Mouse (Mus musculus) monocyte, adult 59 days (primary cell): ENCODE data around the gene Ppp1r13b. TPM values are rescaled to one million over a fixed set of nuclear protein-coding genes. Genes with fewer than 3 reads are reported as not detected.

Source experiments
- total RNA-seq, 2 experiments: library from RNA; stranded (reverse); gene quantifications; one replicate each; pipeline ENCODE4 v1.2.4; 2023

Gene Ppp1r13b
- total RNA-seq = 10 to 100 TPM; 12.0 to 14.0 TPM

DNA sequence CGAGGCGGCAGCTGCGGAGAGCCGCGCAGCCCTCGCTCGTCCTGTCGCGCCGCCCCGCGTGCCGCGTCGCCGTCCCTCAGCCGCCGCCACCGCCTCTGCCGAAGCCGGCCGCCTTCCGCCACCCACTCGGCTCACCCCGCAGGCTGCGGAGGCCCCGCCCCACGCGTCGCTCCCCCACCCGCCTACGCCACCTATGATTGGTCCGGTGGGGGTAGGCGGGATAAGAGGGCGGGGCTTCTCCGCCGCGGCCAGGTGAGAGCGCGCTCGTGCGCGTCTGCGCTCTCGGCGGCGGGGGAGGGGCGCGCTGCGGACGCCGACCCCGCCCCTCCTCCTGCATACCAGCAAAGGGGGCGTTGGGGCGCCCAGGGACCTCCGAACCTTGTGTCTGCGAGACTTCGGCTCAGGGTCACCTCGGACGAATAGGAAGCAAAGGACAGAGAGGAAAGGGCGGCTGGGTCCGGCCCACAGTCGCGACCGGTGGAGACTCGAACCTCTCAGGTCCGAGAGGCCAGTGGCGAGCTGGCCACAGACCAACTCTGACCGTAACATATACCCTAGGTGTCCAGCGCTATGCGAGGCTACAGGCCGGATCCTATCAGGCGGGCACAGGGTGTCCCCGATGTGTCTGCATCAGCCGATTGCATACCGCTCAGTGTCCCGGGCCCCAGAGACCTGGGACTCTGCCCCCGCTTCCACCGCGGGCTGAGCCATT, at the start of gene Ppp1r13b:
Gene Ppp1r13b, minus strand, starts transcription at position 141 of the 712 bp plus-strand sequence.

DNA sequence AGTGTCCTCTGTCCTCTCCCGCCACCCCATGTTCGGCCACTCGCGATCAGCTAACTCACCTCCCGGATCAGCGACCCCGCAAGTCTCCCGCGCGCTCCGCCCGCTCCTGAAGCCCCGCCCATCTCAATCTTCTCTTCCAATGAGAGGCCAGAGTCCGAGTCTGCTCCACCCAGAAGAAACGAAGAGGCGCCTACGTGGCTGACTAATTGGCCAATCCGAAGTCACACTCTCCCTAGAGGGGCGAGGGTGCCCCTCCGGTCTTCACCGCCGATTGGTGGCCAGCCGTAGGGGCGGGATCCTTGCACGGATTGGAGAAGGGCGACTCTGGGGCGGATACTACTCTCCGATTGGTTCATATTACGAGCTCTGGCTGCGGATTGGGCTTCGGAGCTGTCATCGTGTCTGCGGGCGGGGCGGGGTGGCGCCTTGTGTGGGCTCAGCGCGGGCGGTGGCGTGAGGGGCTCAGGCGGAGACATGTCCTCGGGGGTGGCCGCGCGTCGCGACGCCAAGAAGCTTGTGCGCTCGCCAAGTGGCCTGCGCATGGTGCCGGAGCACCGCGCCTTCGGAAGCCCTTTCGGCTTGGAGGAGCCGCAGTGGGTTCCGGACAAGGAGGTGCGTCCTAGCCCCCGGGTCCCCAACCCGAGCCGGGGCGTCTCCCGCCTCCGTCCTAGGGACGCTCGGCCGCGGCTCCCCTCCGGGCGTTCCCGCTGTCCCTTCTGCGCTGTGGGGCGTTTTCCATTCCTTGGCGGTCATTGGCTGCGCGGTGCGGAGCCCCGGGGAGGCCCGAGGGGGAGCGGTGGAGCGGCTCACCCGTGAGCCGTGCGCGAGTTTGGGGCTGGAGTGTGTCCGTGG, 93.9 kb downstream of the Ppp1r13b start, which contains the start of the genes Xrcc3 and Zfyve21:
Gene Xrcc3, minus strand, starts transcription at position 108 of the 852 bp plus-strand sequence.
Gene Zfyve21, plus strand, starts transcription at position 405 of the 852 bp plus-strand sequence.

Other genes with a start within 250 kb of the Ppp1r13b start
- 10 to 100 TPM; 49.9 to 50.1 TPM for gene Ckb, start 235.8 kb downstream of the Ppp1r13b start, total RNA-seq
- gene Trmt61a, start 230.0 kb downstream of the Ppp1r13b start, total RNA-seq = 1 to 10 TPM; 7.4 to 7.9 TPM
- gene Bag5, start 194.9 kb downstream of the Ppp1r13b start, total RNA-seq = 10 to 100 TPM; 18.2 to 21.6 TPM
- 10 to 100 TPM; 28.1 to 29.9 TPM for gene Apopt1, start 194.8 kb downstream of the Ppp1r13b start, total RNA-seq
- 100 to 1,000 TPM; 118 to 119 TPM for gene Klc1, start 149.3 kb downstream of the Ppp1r13b start, total RNA-seq
- gene Xrcc3, start 94.2 kb downstream of the Ppp1r13b start, total RNA-seq = 1 to 10 TPM in 1 of 2 experiments, under 1 TPM in 1; 0.79 to 1.4 TPM
- 10 to 100 TPM in 1 of 2 experiments, 1 to 10 TPM in 1; 5.4 to 10.1 TPM for gene Zfyve21, start 93.9 kb downstream of the Ppp1r13b start, total RNA-seq
- gene Atp5mpl, start 58.9 kb upstream of the Ppp1r13b start, total RNA-seq = 100 to 1,000 TPM; 160 to 191 TPM
- gene Tdrd9, start 63.4 kb upstream of the Ppp1r13b start, total RNA-seq = under 1 TPM; 0.39 to 0.63 TPM
- gene Rd3l, start 73.2 kb upstream of the Ppp1r13b start, total RNA-seq = not detected
- gene Aspg, start 198.6 kb upstream of the Ppp1r13b start, total RNA-seq = under 1 TPM in 1 of 2 experiments, not detected in 1; 0.34 TPM
- under 1 TPM; 0.49 to 0.52 TPM for gene Kif26a, start 238.1 kb upstream of the Ppp1r13b start, total RNA-seq